Mouse (Mus musculus): ENCODE data around the gene Acbd4.

The Acbd4 gene

DNA sequence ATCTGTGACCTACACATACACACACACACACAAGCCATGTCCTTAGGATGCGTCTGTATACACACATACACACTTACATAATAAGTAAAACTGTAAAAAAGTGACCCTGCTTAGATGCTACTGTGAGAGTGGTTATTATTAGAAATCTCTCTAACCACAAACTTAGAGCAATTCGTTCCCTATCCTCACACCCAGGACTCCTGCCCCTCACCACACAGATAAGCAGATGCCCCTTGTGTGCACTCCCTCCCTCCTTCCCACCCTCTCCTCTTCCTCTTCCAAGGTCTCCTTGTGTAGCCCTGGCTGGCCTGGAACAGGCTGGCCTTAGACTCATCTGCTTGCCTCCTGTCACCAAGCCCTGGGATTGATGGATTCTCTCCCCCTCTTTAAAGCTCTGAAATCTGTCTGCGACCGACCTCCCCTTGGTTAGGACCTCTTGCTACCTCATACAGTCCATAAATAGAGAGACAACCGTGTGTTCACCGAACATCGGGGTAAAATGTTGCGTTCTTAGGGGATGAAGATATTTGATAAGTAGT, 34.6 kb downstream of the Acbd4 start:
- DNase-seq (ENCODE audit: low read depth, low spot score): no peak
- H3K36me3 ChIP-seq (ENCODE audit: control insufficient read depth, insufficient read depth, low read length, poor library complexity, severe bottlenecking): no peaks in the 10 kb centered on the region
- H3K27me3 ChIP-seq (ENCODE audit: control insufficient read depth, insufficient read depth, low read length, poor library complexity, severe bottlenecking): no peaks in the 10 kb centered on the region

- Histone ChIP-seq H3K27me3 (ENCODE audit: control insufficient read depth, insufficient read depth, low read length, poor library complexity, severe bottlenecking) (no peaks in the 10 kb centered on the region), H3K36me3 (ENCODE audit: control insufficient read depth, insufficient read depth, low read length, poor library complexity, severe bottlenecking) (no peaks in the 10 kb centered on the region)
- no peak for DNase-seq (ENCODE audit: low read depth, low spot score)
Observed at GRCm38 (mm10) chr11:103139951-103140762, 38.7 kb downstream of the Acbd4 start.

- Histone ChIP-seq H3K27me3 (ENCODE audit: control insufficient read depth, insufficient read depth, low read length, poor library complexity, severe bottlenecking) (no peaks in the 10 kb centered on the region), H3K36me3 (ENCODE audit: control insufficient read depth, insufficient read depth, low read length, poor library complexity, severe bottlenecking) (no peaks in the 10 kb centered on the region)
- DNase-seq (ENCODE audit: low read depth, low spot score): no peak
Observed at GRCm38 (mm10) chr11:103140763-103141100, 39.2 kb downstream of the Acbd4 start.

DNA sequence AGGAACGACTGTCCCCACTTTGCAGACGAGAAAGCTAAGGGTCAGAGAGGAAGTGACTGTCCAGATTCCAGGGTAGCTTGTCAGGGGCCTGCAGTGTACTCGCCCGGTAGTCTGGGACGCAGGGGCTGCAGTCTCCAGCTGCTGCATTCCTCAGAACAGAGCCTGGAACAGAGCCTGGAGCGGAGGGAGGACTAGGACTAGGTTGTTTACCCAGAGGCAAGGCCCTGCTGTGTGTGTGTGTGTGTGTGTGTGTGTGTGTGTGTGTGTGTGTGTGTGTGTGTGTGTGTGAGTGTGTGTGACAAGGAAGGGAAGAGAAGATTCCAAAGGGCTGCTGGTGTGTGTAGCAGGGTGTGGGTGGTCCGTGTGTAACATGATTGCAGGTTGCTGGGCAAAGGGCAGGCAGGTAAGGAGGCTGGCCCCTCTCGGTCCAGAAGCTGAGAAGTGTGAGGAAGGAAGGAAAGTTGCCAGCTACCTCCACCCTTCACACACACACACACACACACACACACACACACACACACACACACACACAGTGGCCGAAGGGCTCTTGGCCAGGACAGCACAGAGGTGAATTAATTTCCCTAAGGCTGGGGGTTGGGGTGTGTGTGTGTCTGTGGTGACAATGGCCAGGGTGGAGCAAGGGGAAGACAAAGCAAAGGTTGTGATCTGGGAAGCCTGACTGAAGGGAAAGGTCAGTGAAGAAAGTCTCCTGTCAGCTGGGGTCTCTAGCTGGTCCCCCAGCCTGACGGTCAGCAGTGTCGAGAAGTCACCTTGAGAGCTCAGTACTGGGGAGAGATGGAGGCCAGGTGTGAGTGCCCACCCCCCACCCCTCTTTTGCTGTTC, 39.8 kb downstream of the Acbd4 start:
- DNase-seq (ENCODE audit: low read depth, low spot score): no peak
- H3K36me3 ChIP-seq (ENCODE audit: control insufficient read depth, insufficient read depth, low read length, poor library complexity, severe bottlenecking): no peaks in the 10 kb centered on the region

GRCm38 (mm10) chr11:103141944-103142255, 40.4 kb downstream of the Acbd4 start:
- no peak for DNase-seq (ENCODE audit: low read depth, low spot score)
- no peaks in the 10 kb centered on the region for H3K27me3 ChIP-seq (ENCODE audit: control insufficient read depth, insufficient read depth, low read length, poor library complexity, severe bottlenecking)

More for the DNA sequence above, 39.8 kb downstream of the Acbd4 start:
- no peaks in the 10 kb centered on the region for H3K27me3 ChIP-seq (ENCODE audit: control insufficient read depth, insufficient read depth, low read length, poor library complexity, severe bottlenecking)

GRCm38 (mm10) chr11:103142441-103143182, 41.1 kb downstream of the Acbd4 start:
- Histone ChIP-seq H3K36me3 (ENCODE audit: control insufficient read depth, insufficient read depth, low read length, poor library complexity, severe bottlenecking) (no peaks in the 10 kb centered on the region), H3K27me3 (ENCODE audit: control insufficient read depth, insufficient read depth, low read length, poor library complexity, severe bottlenecking) (no peaks in the 10 kb centered on the region)
- peak; percentile 44 for DNase-seq (ENCODE audit: low read depth, low spot score)

More at GRCm38 (mm10) chr11:103141944-103142255, 40.4 kb downstream of the Acbd4 start:
- H3K36me3 ChIP-seq (ENCODE audit: control insufficient read depth, insufficient read depth, low read length, poor library complexity, severe bottlenecking): no peaks in the 10 kb centered on the region

- no peaks in the 10 kb centered on the region for H3K27me3 ChIP-seq (ENCODE audit: control insufficient read depth, insufficient read depth, low read length, poor library complexity, severe bottlenecking)
- no peaks in the 10 kb centered on the region for H3K36me3 ChIP-seq (ENCODE audit: control insufficient read depth, insufficient read depth, low read length, poor library complexity, severe bottlenecking)
- DNase-seq (ENCODE audit: low read depth, low spot score): no peak
Observed at GRCm38 (mm10) chr11:103144309-103145285, 43.1 kb downstream of the Acbd4 start.

GRCm38 (mm10) chr11:103146386-103146785, 44.9 kb downstream of the Acbd4 start:
- DNase-seq (ENCODE audit: low read depth, low spot score): peak; percentile 43

DNA sequence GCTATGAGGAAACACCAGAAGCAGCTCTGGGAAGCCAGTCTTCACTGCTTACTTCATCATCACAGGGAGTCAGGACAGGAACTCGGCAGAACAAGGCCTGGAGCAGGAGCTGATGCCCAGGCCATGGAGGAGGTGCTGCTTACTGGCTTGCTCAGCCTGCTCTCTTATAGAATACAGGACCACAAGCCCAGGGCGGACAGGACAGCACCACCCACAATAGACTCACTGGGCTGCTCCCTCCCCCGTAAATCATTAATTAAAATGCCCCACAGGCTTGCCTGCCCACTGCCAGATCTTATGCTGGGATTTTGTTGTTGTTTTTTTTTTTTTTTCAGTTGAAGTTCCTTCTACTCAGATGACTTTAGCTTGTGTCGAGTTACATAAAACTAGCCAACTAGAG, 46.3 kb downstream of the Acbd4 start:
- no peaks in the 10 kb centered on the region for H3K27me3 ChIP-seq (ENCODE audit: control insufficient read depth, insufficient read depth, low read length, poor library complexity, severe bottlenecking)
- no peak for DNase-seq (ENCODE audit: low read depth, low spot score)
- no peaks in the 10 kb centered on the region for H3K36me3 ChIP-seq (ENCODE audit: control insufficient read depth, insufficient read depth, low read length, poor library complexity, severe bottlenecking)

More at GRCm38 (mm10) chr11:103146386-103146785, 44.9 kb downstream of the Acbd4 start:
- no peaks in the 10 kb centered on the region for H3K27me3 ChIP-seq (ENCODE audit: control insufficient read depth, insufficient read depth, low read length, poor library complexity, severe bottlenecking)
- no peaks in the 10 kb centered on the region for H3K36me3 ChIP-seq (ENCODE audit: control insufficient read depth, insufficient read depth, low read length, poor library complexity, severe bottlenecking)

- Histone ChIP-seq H3K36me3 (ENCODE audit: control insufficient read depth, insufficient read depth, low read length, poor library complexity, severe bottlenecking) (no peaks in the 10 kb centered on the region), H3K27me3 (ENCODE audit: control insufficient read depth, insufficient read depth, low read length, poor library complexity, severe bottlenecking) (no peaks in the 10 kb centered on the region)
- no peak for DNase-seq (ENCODE audit: low read depth, low spot score)
Observed at GRCm38 (mm10) chr11:103149771-103150170, 48.3 kb downstream of the Acbd4 start.

DNA sequence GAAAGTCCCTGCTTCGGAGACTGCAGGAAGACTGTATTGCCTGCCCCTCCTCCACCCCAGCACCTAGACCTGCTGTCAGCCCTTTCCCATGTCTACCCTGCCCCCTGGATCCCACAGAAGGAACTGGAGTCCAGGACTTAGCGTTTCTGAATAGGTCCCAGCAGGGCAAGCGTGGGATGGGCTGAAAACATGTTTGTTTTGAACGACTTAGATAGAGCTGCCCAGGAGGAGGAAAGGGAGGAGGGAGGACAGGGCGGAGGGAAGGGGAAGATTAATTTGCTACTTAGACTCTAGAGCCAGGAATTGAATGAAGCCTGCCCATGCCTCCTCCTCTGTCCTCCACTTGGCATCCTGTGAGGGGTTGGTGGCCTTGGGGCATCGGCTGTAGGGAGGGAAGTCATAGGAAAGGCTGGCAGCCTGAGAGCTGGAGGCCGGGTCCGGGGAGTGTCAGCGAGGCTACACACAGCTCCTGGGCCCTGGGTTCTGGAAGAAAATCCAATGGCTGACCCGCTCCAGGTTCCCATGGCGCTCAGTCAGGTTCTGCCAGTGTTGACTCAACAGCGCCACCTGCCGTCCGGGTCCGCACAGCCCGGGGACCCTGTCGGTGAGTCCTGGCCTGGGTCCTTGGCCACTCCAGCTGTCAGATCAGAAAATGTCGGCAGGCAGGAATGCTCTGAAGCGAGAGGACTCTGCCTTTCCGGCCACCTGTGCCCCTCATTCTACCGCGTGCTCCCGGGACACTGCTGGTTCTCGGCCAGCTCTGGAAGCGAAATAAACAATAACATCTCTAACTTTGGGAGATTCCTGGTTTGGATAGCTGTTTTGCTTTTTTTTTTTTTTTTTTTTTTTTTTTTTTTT, 57.4 kb downstream of the Acbd4 start:
- Histone ChIP-seq H3K36me3 (ENCODE audit: control insufficient read depth, insufficient read depth, low read length, poor library complexity, severe bottlenecking) (no peaks in the 10 kb centered on the region), H3K27me3 (ENCODE audit: control insufficient read depth, insufficient read depth, low read length, poor library complexity, severe bottlenecking) (no peaks in the 10 kb centered on the region)
- peak; percentile 95 for DNase-seq (ENCODE audit: low read depth, low spot score)

GRCm38 (mm10) chr11:103160738-103161137, 59.3 kb downstream of the Acbd4 start:
- Histone ChIP-seq H3K27me3 (ENCODE audit: control insufficient read depth, insufficient read depth, low read length, poor library complexity, severe bottlenecking) (no peaks in the 10 kb centered on the region), H3K36me3 (ENCODE audit: control insufficient read depth, insufficient read depth, low read length, poor library complexity, severe bottlenecking) (no peaks in the 10 kb centered on the region)
- no peak for DNase-seq (ENCODE audit: low read depth, low spot score)

DNA sequence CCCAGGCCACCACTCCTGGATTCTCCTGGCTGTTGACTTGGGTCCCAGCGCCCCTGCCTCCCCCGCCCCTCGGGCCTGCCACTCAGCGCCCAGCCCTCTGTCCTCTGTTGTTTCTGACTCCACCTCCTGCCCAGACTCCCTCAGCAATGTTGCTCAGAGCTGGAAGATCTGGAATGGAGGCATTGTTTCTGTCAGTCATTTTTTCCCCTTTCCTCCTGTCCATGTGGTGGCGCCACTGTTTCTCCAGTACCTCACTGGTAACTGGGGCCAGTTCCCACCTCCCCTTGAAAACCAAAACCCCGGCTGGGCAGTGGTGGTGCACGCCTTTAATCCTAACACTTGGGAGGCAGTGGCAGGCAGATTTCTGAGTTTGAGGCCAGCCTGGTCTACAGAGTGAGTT, 60.0 kb downstream of the Acbd4 start:
- Histone ChIP-seq H3K27me3 (ENCODE audit: control insufficient read depth, insufficient read depth, low read length, poor library complexity, severe bottlenecking) (no peaks in the 10 kb centered on the region), H3K36me3 (ENCODE audit: control insufficient read depth, insufficient read depth, low read length, poor library complexity, severe bottlenecking) (no peaks in the 10 kb centered on the region)
- DNase-seq (ENCODE audit: low read depth, low spot score): no peak

Measured in splenic B cell, adult 2 months (primary cell).